Mouse (Mus musculus): Measurements from ENCODE around the gene Rai1. TPM values are rescaled to one million over a fixed set of nuclear protein-coding genes. Genes with fewer than 3 reads are reported as not detected.

The Rai1 gene
- polyA plus RNA-seq, 1 experiment from 2014 or later: 37.8 TPM

DNA sequence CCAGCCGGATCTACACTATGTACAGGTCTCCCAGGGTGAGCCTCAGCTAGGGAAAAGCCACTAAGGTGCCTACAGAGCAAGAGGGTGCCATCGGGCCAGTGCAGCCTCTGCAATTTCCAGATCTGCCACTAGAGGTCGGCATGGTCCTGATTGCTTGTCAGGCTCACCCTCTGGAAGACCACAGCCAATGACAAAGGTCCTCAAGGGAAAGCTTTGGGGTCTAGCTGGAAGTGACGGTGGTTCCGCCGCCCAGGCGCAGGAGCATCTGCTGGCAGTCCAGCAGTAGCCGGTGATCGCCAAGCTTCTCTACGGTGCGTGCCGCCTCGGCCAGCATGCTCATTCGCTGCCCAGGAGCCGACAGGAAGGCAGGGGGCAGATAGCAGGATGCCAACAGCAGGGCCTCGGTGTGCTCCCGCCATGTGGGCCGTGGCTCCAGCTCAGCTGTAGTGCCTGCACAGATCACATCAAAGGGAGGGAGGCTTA lies 94.9 kb downstream of the Rai1 start:
- WGBS: 11% methylated on average over 18 of the region's 18 CpGs
- Histone ChIP-seq H3K4me3 (ENCODE audit: low read depth, low read length) (no peak overlapping the region), H3K27me3 (ENCODE audit: insufficient read depth, low read length) (no peaks in the 10 kb centered on the region), H3K27ac (ENCODE audit: low read depth) (peak overlapping the region; percentile 50), H3K4me1 (ENCODE audit: insufficient read depth) (no peaks in the 10 kb centered on the region), H3K9me3 (ENCODE audit: low read depth, low read length) (peaks cover 4% of the 10 kb centered on the region; the same call in 1 of the 2 replicates), H3K36me3 (ENCODE audit: insufficient read depth) (peaks cover 95% of the 10 kb centered on the region), H3K4me2 (no peak overlapping the region), H3K9ac (no peak overlapping the region)
- DNase-seq: peak; percentile 97
- ATAC-seq (ENCODE audit: insufficient read depth): peak; percentile 65
- peak; percentile 100 for TF ChIP-seq CTCF (IDR thresholded peaks at IDR 0.05; ENCODE audit: low read depth)

DNA sequence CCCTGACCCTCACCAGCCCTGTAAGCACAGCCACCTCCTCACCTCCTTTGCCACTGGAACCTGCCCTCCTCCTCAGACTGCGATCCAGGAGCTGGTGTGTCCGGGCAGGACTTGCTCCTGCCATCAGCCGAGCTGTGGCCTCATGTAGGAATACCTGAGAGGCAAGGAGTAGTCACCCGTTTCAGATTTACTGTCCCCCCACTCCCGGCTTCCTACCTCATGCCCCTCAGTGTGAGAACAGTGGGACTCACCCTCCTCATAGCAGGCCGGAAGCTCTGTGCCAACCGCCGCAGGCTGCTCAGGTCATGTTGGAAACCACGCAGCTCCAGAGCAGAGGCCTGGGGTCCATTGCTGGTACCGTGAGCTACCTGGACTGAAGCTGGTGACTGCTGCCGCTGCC lies 95.6 kb downstream of the Rai1 start:
- H3K27me3 ChIP-seq (ENCODE audit: insufficient read depth, low read length): no peaks in the 10 kb centered on the region
- no peaks in the 10 kb centered on the region for H3K4me1 ChIP-seq (ENCODE audit: insufficient read depth)
- no peak for ATAC-seq (ENCODE audit: insufficient read depth)
- H3K4me3 ChIP-seq (ENCODE audit: low read depth, low read length): no peak overlapping the region
- no peak overlapping the region for H3K9ac ChIP-seq
- peaks cover 95% of the 10 kb centered on the region for H3K36me3 ChIP-seq (ENCODE audit: insufficient read depth)
- no peak overlapping the region for H3K4me2 ChIP-seq
- WGBS: 86% methylated on average over 11 of the region's 11 CpGs
- no peak for TF ChIP-seq CTCF (IDR thresholded peaks at IDR 0.05; ENCODE audit: low read depth)
- DNase-seq: no peak
- H3K9me3 ChIP-seq (ENCODE audit: low read depth, low read length): no peaks in the 10 kb centered on the region
- H3K27ac ChIP-seq (ENCODE audit: low read depth): peak overlapping the region; percentile 50

DNA sequence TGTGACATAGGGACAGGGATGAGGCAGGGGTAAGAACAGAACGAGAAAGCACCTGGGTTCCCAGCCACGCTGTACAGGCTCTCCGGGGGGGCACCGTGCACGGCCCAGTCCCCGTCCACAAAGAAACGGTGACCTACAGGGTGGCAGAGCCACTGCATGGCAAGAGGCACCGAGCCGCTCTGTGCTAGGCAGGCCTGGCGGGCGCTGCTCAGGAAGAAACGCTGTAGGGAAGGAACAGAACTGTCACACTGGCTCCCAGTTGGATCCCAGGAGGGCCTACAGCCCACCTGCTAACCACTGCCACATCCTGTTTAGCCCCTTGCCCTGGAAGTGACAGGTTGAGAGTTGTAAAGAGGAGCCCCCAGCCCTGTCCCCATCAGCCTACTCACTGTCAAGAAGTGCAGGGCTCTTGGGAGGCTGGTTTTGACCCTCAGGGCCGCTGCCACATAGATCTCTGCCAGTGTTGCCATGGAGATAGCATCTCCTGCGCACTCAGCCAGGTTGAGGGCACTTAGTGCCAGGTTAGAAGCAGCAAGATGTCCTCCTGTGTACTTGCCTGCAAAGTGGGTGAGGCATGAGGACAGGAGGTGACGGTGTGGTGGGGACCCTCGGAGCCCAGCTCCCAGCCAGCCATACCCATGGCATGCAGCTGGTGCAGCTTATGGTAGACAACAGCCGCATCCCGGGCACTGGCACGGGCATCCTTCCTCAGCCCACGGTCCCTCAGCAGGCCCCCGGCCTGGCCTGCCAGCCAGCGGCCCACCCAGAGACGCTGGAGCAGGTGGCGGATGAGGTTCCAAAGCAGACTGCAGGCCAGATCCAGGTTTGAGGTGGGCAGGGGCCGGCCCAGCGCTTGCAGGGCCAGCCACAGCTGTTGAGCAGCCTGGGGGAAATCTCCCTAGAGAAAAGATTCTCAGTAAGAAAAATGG lies 98.2 kb downstream of the Rai1 start:
- H3K4me2 ChIP-seq: no peak overlapping the region
- no peak for ATAC-seq (ENCODE audit: insufficient read depth)
- TF ChIP-seq CTCF (IDR thresholded peaks at IDR 0.05; ENCODE audit: low read depth): no peak
- H3K9me3 ChIP-seq (ENCODE audit: low read depth, low read length): no peaks in the 10 kb centered on the region
- H3K9ac ChIP-seq: no peak overlapping the region
- no peak overlapping the region for H3K4me3 ChIP-seq (ENCODE audit: low read depth, low read length)
- no peak for DNase-seq
- H3K4me1 ChIP-seq (ENCODE audit: insufficient read depth): 0 out of 2 replicates have a peak, but pooled peaks cover 3% of the 10 kb centered on the region
- 90% methylated on average over 26 of the region's 26 CpGs for WGBS
- no peak overlapping the region for H3K27ac ChIP-seq (ENCODE audit: low read depth)
- no peaks in the 10 kb centered on the region for H3K27me3 ChIP-seq (ENCODE audit: insufficient read depth, low read length)
- peaks cover 89% of the 10 kb centered on the region for H3K36me3 ChIP-seq (ENCODE audit: insufficient read depth)

DNA sequence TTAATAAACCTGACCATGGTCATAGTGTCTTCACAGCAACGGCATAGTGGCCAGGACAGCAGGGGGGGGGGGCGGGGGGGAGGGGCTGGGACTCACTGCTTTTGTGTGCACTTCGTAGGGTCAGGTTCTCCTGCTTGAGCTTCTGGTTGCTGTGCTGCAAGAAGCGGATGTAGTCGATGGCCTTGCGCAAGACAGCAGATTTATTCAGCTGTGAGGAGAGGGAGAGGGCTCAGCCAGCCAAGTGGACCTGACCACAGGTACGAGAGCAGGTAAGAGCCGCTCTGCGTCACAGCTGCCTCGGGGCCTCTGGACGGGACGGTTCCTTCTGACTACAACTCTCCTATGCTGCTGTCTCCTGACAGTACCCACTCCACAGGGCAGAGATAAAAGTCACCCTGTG lies 100.2 kb downstream of the Rai1 start:
- Histone ChIP-seq H3K4me1 (ENCODE audit: insufficient read depth) (peaks cover 19% of the 10 kb centered on the region), H3K9me3 (ENCODE audit: low read depth, low read length) (no peaks in the 10 kb centered on the region), H3K27ac (ENCODE audit: low read depth) (0 out of 2 replicates have a peak overlapping the region, but pooled peaks have one; percentile 9), H3K4me3 (ENCODE audit: low read depth, low read length) (no peak overlapping the region), H3K27me3 (ENCODE audit: insufficient read depth, low read length) (no peaks in the 10 kb centered on the region), H3K4me2 (no peak overlapping the region), H3K36me3 (ENCODE audit: insufficient read depth) (peaks cover 70% of the 10 kb centered on the region), H3K9ac (no peak overlapping the region)
- no peak for DNase-seq
- no peak for ATAC-seq (ENCODE audit: insufficient read depth)
- 63% methylated on average over 12 of the region's 12 CpGs for WGBS
- TF ChIP-seq CTCF (IDR thresholded peaks at IDR 0.05; ENCODE audit: low read depth): no peak

DNA sequence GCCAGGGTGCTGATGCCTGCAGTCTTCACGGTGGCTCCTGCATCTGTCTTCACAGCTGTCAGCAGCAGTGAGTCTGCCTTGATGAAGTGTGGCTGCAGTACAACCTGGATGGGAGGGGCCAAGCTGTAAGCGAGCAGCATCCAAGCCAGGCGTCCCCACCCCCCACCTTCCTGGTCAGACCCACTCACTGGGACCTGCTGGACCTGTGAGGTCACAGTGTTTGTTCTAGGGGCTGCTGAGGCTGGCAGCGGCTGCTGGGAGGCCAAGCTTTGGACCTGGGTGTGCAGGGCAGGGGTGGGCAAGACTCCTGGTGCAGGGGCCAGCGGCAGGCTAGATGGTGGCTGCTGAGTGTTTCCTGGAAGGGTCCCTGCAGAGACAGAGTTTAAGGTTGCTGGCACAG lies 101.4 kb downstream of the Rai1 start:
- no peak overlapping the region for H3K27ac ChIP-seq (ENCODE audit: low read depth)
- H3K4me1 ChIP-seq (ENCODE audit: insufficient read depth): peaks cover 27% of the 10 kb centered on the region
- no peak for ATAC-seq (ENCODE audit: insufficient read depth)

DNA sequence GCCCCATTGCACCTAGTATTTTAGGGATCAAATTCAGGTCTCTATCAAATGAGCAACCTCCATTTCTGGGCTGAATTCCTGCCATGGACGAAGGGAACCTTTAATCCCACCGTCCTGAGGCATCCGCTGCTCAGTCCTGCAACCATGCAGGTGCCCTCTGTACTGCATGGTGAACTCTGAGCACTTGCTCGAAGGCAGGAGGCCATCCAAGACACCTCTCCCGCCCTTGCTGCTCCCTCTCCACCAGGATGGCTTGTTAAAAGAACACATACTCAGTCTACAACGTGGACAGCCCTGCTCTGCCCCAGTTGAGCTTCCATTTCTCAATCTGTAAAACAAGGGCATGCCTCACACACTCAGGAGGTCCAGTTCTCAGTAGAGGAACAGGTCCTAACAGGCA lies 103.4 kb downstream of the Rai1 start:
- H3K9ac ChIP-seq: peak overlapping the region; percentile 44
- H3K9me3 ChIP-seq (ENCODE audit: low read depth, low read length): no peaks in the 10 kb centered on the region
- peak overlapping the region; percentile 69 for H3K4me2 ChIP-seq
- 50% methylated on average over 6 of the region's 6 CpGs for WGBS
- peak overlapping the region; percentile 89 for H3K27ac ChIP-seq (ENCODE audit: low read depth)
- H3K4me1 ChIP-seq (ENCODE audit: insufficient read depth): peaks cover 35% of the 10 kb centered on the region
- peak overlapping the region; percentile 37 for H3K4me3 ChIP-seq (ENCODE audit: low read depth, low read length)
- no peak for ATAC-seq (ENCODE audit: insufficient read depth)
- TF ChIP-seq CTCF (IDR thresholded peaks at IDR 0.05; ENCODE audit: low read depth): no peak
- no peak for DNase-seq
- no peaks in the 10 kb centered on the region for H3K27me3 ChIP-seq (ENCODE audit: insufficient read depth, low read length)
- H3K36me3 ChIP-seq (ENCODE audit: insufficient read depth): peaks cover 41% of the 10 kb centered on the region

More for the DNA sequence above, 101.4 kb downstream of the Rai1 start:
- Histone ChIP-seq H3K27me3 (ENCODE audit: insufficient read depth, low read length) (no peaks in the 10 kb centered on the region), H3K9me3 (ENCODE audit: low read depth, low read length) (no peaks in the 10 kb centered on the region), H3K9ac (no peak overlapping the region), H3K36me3 (ENCODE audit: insufficient read depth) (peaks cover 59% of the 10 kb centered on the region), H3K4me2 (no peak overlapping the region), H3K4me3 (ENCODE audit: low read depth, low read length) (no peak overlapping the region)
- no peak for TF ChIP-seq CTCF (IDR thresholded peaks at IDR 0.05; ENCODE audit: low read depth)
- no peak for DNase-seq
- 48% methylated on average over 5 of the region's 5 CpGs for WGBS

DNA sequence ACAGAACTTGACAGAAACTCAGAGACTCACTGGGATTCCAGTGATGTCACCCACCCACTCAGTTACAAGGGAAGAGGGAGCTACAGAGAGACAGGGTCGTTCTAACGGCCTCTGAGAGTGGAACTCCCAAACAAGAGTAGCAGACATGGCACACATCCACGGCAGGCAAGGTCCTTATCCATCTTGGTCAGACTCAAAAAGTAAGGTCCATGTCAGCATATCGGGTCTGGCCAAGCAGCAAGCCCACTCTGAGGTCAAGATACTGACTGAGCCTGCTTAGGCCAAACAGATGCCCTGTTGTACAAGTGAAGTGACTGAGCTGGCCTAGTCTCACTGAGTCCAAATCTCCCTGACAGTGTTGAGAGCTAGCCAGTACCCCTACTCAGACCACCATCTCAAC lies 103.9 kb downstream of the Rai1 start:
- ATAC-seq (ENCODE audit: insufficient read depth): 0 out of 2 replicates have a peak, but pooled peaks have one; percentile 0
- Histone ChIP-seq H3K27me3 (ENCODE audit: insufficient read depth, low read length) (no peaks in the 10 kb centered on the region), H3K9ac (peak overlapping the region; percentile 44), H3K4me1 (ENCODE audit: insufficient read depth) (peaks cover 35% of the 10 kb centered on the region), H3K9me3 (ENCODE audit: low read depth, low read length) (no peaks in the 10 kb centered on the region), H3K27ac (ENCODE audit: low read depth) (peak overlapping the region; percentile 89), H3K4me2 (peak overlapping the region; percentile 69), H3K4me3 (ENCODE audit: low read depth, low read length) (peak overlapping the region; percentile 37), H3K36me3 (ENCODE audit: insufficient read depth) (peaks cover 37% of the 10 kb centered on the region)
- TF ChIP-seq CTCF (IDR thresholded peaks at IDR 0.05; ENCODE audit: low read depth): no peak
- 26% methylated on average over 4 of the region's 4 CpGs for WGBS
- no peak for DNase-seq

Measured in lung, embryonic 14.5 days (tissue).